Mouse (Mus musculus) thymus, postnatal 0 days (tissue): ENCODE data around the gene Aadac. TPM values are rescaled to one million over a fixed set of nuclear protein-coding genes. Genes with fewer than 3 reads are reported as not detected.

ENCODE experiments used
- DNase-seq: peaks from one replicate; pipeline ENCODE4 v3.0.0-alpha.2; 2015; ENCODE audit warnings: low spot score
- polyA plus RNA-seq: library from polyadenylated mRNA; unstranded; fragments of >200 nt; fragmentation: Nextera tagmentation; extraction: Ambion mirVana; gene quantifications from 2 replicates; pipeline ENCODE4 v1.2.1, GENCODE M21; 2015

Aadac gene
- polyA plus RNA-seq, result 0.53 and 0.64 TPM in 2 replicates

DNA sequence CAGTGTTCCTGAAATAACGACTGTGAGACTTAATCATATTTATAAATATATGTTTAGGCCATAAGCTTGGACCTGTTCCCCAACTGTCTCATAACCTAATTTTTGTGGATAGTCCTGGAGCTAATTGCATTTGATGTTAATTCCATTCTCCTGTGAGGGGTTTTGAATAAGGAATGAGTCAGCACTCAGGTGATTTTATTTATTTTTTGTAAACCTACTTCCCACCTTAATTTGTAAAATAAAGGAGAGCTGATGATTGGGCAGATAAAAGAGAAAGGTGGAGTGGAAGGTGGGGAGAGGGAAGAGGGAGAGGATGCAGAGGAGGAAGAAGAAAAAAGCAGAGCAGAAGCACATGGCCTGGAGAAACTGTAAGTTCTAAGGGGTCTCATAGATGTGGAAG, at the start of gene Aadac:
TSS of gene Aadac (plus strand) at position 301 of the 400 bp plus-strand sequence.
- DNase-seq, result no peak

- DNase-seq, result no peak
Observed at GRCm38 (mm10) chr3:60003622-60004021, 21.9 kb upstream of the Aadac start.

GRCm38 (mm10) chr3:60006443-60006842, 19.1 kb upstream of the Aadac start, which contains the start of gene Aadacl2:
Aadacl2 (plus strand) TSS chr3:60006743.
- no peak for DNase-seq

DNA sequence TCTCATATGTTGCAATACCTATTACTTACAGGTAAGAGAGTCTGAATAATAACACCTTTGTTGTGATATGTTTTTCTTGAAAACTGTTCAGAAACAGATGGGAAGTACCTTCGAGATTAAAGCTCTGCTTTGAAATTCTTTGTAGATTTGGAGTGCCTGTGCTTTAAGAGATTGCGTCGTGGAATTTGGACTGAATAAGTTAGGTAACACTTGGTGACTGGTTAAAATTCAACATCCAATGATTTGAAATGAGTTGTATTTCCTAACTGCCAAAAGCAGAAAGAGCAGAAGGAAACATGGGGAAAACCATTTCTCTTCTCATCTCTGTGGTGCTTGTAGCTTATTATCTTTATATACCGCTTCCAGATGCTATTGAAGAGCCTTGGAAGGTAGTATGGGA, 6.0 kb downstream of the Aadac start:
- DNase-seq, result no peak

- no peak for DNase-seq
Observed at GRCm38 (mm10) chr3:60046221-60046913, 20.9 kb downstream of the Aadac start.

GRCm38 (mm10) chr3:60053231-60053927, 27.9 kb downstream of the Aadac start:
- no peak for DNase-seq

DNA sequence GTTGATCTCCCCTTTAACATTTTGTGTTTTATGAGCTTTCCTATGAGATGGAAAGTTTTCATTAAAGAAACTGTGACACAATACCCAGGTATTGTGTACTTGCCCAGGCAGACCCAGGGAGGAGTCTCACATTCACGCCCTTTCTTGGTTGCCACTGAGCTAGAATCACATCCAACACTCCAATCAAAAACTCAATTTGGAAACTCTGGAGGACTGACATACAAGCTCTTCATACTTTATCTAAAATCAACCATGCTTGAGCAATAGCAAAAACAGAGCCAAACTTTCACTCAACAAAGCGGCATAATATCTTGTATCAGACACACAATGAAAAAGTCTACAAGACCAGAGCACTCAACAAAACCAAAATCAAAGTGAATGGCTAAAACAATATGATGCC, 28.4 kb downstream of the Aadac start:
- DNase-seq, result no peak

DNA sequence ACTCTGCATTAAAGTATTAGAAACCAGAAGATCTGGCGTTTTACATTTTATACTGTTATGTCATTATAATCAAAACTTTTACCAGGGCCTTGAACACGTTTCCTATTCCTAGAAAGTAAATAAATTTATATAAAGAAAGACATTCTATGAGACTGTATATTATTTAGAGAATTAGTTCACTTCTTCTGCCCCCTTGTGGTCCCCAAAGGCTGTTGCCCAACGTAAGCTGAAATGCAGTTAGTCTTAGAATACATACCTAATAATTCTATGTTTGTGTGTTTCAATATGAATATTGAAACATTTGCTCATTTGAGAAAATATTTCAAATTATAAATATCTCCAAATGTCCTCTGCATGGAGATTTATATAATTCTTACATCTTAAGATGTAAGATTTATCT, 30.9 kb downstream of the Aadac start:
- DNase-seq, result peak; percentile 25

GRCm38 (mm10) chr3:60057070-60057808, 31.7 kb downstream of the Aadac start:
- DNase-seq, result no peak

DNA sequence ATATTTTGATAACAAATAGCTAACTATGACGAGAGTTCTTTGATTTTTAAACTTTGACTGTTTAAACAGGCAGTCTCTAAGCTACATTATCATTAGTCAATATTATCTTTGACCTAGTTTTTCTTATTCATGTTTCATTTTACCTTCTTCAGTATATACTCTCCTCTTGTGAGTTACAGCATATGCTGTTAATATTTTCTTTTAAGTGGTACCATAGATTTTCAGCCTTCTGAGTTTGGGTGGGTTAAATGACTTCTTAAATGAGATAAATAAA, 32.2 kb downstream of the Aadac start:
- DNase-seq, result no peak

DNA sequence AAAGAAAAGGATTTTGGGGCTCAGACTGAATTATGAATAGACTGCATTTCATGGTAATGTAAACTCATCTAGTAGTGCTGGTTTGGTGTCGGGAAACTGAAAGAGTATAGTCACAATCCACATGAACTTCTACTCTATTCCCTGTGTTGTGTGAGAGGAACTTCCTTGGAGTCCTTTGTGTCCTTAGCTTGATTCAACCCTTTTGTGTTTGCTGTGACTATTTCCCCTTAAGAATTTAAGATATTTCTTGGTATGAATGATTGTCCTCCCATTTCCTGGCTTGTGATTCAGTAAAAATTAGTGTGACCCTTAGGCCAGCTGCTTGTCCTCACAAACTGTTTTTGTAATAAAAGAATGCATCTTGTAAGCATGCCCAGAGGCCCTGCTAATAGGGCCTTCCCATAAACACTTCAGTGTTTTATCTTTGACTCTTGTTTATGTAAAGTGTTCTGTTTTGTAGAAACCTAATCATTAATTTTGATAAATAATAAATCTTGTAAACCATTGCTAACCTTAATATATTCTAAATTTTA, 53.4 kb downstream of the Aadac start:
- no peak for DNase-seq

- no peak for DNase-seq
Observed at GRCm38 (mm10) chr3:60080572-60080971, 55.1 kb downstream of the Aadac start.

- no peak for DNase-seq
Observed at GRCm38 (mm10) chr3:60081648-60082047, 56.1 kb downstream of the Aadac start, which contains the start of gene Sucnr1. Sucnr1 (plus strand) TSS chr3:60081869.

GRCm38 (mm10) chr3:60082746-60083145, 57.2 kb downstream of the Aadac start:
- no peak for DNase-seq

- DNase-seq, result no peak
Observed at GRCm38 (mm10) chr3:60085729-60086128, 60.2 kb downstream of the Aadac start.

Other genes starting within 250 kb of the Aadac start
- gene Gm8298, start 164.7 kb upstream of the Aadac start, polyA plus RNA-seq, result not detected in 2 replicates
- gene C130079G13Rik, start 100.5 kb upstream of the Aadac start, polyA plus RNA-seq, result not detected in 2 replicates
- not detected in 2 replicates for gene Aadacl2, start 19.0 kb upstream of the Aadac start, polyA plus RNA-seq
- gene Sucnr1, start 56.2 kb downstream of the Aadac start, polyA plus RNA-seq, result 0.30 and 0.34 TPM in 2 replicates